In the genomic region with DNA sequence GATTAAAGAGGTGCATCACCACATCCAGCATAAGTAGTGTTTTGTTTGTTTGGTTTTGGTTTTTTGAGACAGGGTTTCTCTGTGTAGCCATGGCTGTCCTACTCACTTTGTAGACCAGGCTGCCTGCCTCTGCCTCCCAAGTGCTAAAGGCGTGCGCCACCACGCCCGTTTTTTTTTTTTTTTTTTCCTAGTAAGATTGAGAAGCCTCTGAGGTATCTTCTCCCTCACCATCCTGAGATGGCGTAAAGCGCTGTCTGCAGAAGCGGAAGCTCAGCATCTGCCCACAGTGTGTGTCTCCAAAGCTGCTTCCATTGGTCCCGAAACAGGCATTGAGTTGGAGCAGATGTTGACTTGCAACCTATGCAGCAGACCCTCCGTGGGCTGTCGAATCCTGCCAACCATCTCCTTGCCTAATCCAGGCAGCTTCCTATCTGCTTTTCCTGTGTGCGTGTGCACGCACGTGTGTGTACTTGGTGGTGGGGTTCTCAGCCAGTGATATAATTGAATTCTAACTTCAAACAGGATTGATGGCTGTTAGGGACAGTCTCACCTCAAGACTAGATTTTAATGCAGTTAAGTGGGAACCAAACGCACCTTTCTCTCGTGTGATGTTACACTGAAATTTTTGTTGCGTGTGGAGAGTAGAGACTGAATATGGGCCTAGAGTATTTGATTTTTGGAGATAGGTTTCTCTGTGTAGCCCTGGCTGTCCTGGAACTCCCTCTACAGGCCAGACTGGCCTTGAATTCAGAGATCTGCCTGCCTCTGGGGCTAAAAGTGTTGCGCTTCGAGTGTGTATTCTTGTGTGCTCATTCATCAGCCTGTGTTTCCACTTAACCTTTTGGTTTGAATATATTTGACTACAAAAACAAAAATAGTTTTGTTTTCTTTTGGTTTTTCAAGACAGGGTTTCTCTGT, we compare ENCODE assay signal across 15 mouse cellular contexts. TPM values are rescaled to one million over a fixed set of nuclear protein-coding genes. Genes with fewer than 3 reads are reported as not detected.
DNase-seq lines count a peak whose midpoint lies in the region; ATAC-seq and TF ChIP-seq lines count a peak whose summit lies in the region.
"Had no signal": no experiment of that assay in that cellular context is flagged by ENCODE, and none has a peak within 500 bp of the region (broad histone marks: within the 10 kb centered on the region; RNA-seq: fewer than 3 reads in every experiment).

No protein-coding gene starts in this region.

- intact Hi-C loops in left cerebral cortex, adult 2 months (cut with DNase I), result loop anchor here (5.0 kb wide), 1 partner anchor 411 kb away; no protein-coding TSS in a partner anchor
- intact Hi-C loops in left cerebral cortex, postnatal 36 days (cut with DNase I), result no loop called here

- ATAC-seq in forebrain, embryonic 11.5 days (replicated peaks; ENCODE audit: low FRiP score), result no peak
- ATAC-seq in forebrain, postnatal 0 days, result no peak
- peak; percentile 8; the same call in 1 of the 2 replicates for ATAC-seq in megakaryocyte-erythroid progenitor cell, adult 5-6 weeks (replicated peaks; ENCODE audit: low FRiP score, low TSS enrichment, poor library complexity, severe bottlenecking)

- TF ChIP-seq CTCF in left cerebral cortex, adult 2 months (IDR thresholded peaks at IDR 0.05), result peak; percentile 15
- 0 out of 2 replicates have a peak, but pooled peaks have one; percentile 3 for TF ChIP-seq CTCF in forebrain, postnatal 0 days (IDR thresholded peaks at IDR 0.05; ENCODE audit: low read depth)

- 80% methylated on average over 18 of the region's 18 CpGs for WGBS in forebrain, embryonic 11.5 days
- WGBS in forebrain, embryonic 10.5 days, result 83% methylated on average over 18 of the region's 18 CpGs
- WGBS in forebrain, postnatal 0 days, result 72% methylated on average over 18 of the region's 18 CpGs

- no peaks in the 10 kb centered on the region for H3K27me3 ChIP-seq in forebrain, embryonic 11.5 days (ENCODE audit: control insufficient read depth, insufficient read depth, low read length)
- H3K27me3 ChIP-seq in forebrain, embryonic 10.5 days (ENCODE audit: poor library complexity, severe bottlenecking), result no peaks in the 10 kb centered on the region
- no peaks in the 10 kb centered on the region for H3K27me3 ChIP-seq in forebrain, postnatal 0 days (ENCODE audit: insufficient read depth, low read length)
- H3K27me3 ChIP-seq: midbrain, embryonic 12.5 days; neural tube, embryonic 13.5 days; stomach, embryonic 15.5 days had no signal

- no peaks in the 10 kb centered on the region for H3K4me1 ChIP-seq in forebrain, embryonic 11.5 days (replicated peaks; ENCODE audit: control insufficient read depth, insufficient read depth, low read length)
- H3K4me1 ChIP-seq in forebrain, embryonic 10.5 days, result no peaks in the 10 kb centered on the region
- no peaks in the 10 kb centered on the region for H3K4me1 ChIP-seq in forebrain, postnatal 0 days (ENCODE audit: insufficient read depth)
- H3K4me1 ChIP-seq: midbrain, embryonic 12.5 days; neural tube, embryonic 13.5 days; stomach, embryonic 15.5 days had no signal

- H3K9me3 ChIP-seq in forebrain, embryonic 11.5 days (ENCODE audit: control insufficient read depth, low read length), result no peaks in the 10 kb centered on the region
- H3K9me3 ChIP-seq in forebrain, embryonic 10.5 days, result no peaks in the 10 kb centered on the region
- H3K9me3 ChIP-seq in forebrain, postnatal 0 days (ENCODE audit: low read length), result no peaks in the 10 kb centered on the region
- H3K9me3 ChIP-seq: midbrain, embryonic 12.5 days; neural tube, embryonic 13.5 days; stomach, embryonic 15.5 days had no signal

- H3K4me2 ChIP-seq in forebrain, embryonic 11.5 days (ENCODE audit: low read depth, low read length, severe bottlenecking), result no peak overlapping the region
- H3K4me2 ChIP-seq in forebrain, postnatal 0 days (ENCODE audit: low read depth), result no peak overlapping the region
- H3K4me2 ChIP-seq: midbrain, embryonic 12.5 days; neural tube, embryonic 13.5 days; stomach, embryonic 15.5 days had no signal

- H3K36me3 ChIP-seq in forebrain, embryonic 11.5 days (ENCODE audit: control insufficient read depth, insufficient read depth, low read length), result peaks cover 8% of the 10 kb centered on the region; the same call in 1 of the 2 replicates
- peaks cover 43% of the 10 kb centered on the region for H3K36me3 ChIP-seq in forebrain, embryonic 10.5 days (replicated peaks)
- peaks cover 19% of the 10 kb centered on the region for H3K36me3 ChIP-seq in forebrain, postnatal 0 days (ENCODE audit: insufficient read depth)

- H3K9ac ChIP-seq in forebrain, embryonic 11.5 days (ENCODE audit: low read length), result no peak overlapping the region
- H3K9ac ChIP-seq in forebrain, postnatal 0 days, result no peak overlapping the region
- H3K9ac ChIP-seq: midbrain, embryonic 12.5 days; neural tube, embryonic 13.5 days; stomach, embryonic 15.5 days had no signal

- peak; percentile 61 for DNase-seq in forebrain, embryonic 11.5 days (ENCODE audit: low spot score)
- DNase-seq in forebrain, embryonic 10.5 days (ENCODE audit: extremely low spot score, low spot score), result no peak
- DNase-seq in left cerebral cortex, adult 2 months (ENCODE audit: extremely low spot score in 1 of 2, low spot score in 2 of 2), result no peak
- DNase-seq in left cerebral cortex, postnatal 36 days (ENCODE audit: low spot score in 2 of 2), result no peak
- no peak for DNase-seq in forebrain, postnatal 0 days
- DNase-seq in spleen, postnatal 10 days (ENCODE audit: low spot score in 2 of 2), result no peak
- no peak for DNase-seq in cerebellum, adult 11 months
- DNase-seq: cerebellum, adult 9-10 months; kidney, postnatal 10 days; lung, adult 18-20 months; right cerebral cortex, postnatal 25 days had no signal

- H3K4me3 ChIP-seq in forebrain, embryonic 11.5 days (ENCODE audit: low read depth, low read length), result no peak overlapping the region
- no peak overlapping the region for H3K4me3 ChIP-seq in forebrain, embryonic 10.5 days
- no peak overlapping the region for H3K4me3 ChIP-seq in left cerebral cortex, adult 2 months
- no peak overlapping the region for H3K4me3 ChIP-seq in forebrain, postnatal 0 days (ENCODE audit: low read depth, low read length)
- H3K4me3 ChIP-seq: midbrain, embryonic 12.5 days; neural tube, embryonic 13.5 days; stomach, embryonic 15.5 days had no signal

- no peak overlapping the region for H3K27ac ChIP-seq in forebrain, embryonic 11.5 days (ENCODE audit: low read depth, low read length)
- H3K27ac ChIP-seq in forebrain, embryonic 10.5 days, result no peak overlapping the region
- H3K27ac ChIP-seq in left cerebral cortex, adult 2 months, result no peak overlapping the region
- H3K27ac ChIP-seq in forebrain, postnatal 0 days (ENCODE audit: low read depth, low read length), result no peak overlapping the region
- H3K27ac ChIP-seq: midbrain, embryonic 12.5 days; neural tube, embryonic 13.5 days; stomach, embryonic 15.5 days had no signal

RNA-seq across cellular contexts. Expression of a gene that starts 19.7 kb away (rescaled TPM):
- 399 and 404 TPM in 2 replicates for polyA plus RNA-seq in forebrain, embryonic 11.5 days (2014; fragmentation: Nextera tagmentation; extraction: Ambion mirVana)
- polyA plus RNA-seq in forebrain, embryonic 10.5 days (2016; fragmentation: Nextera tagmentation; extraction: Ambion mirVana), result 412 and 413 TPM in 2 replicates
- total RNA-seq in left cerebral cortex, adult 2 months (2021), result 100 to 1,000 TPM; 501 to 539 TPM
- total RNA-seq in left cerebral cortex, postnatal 36 days (2021), result 100 to 1,000 TPM; 513 to 539 TPM
- 321 and 336 TPM in 2 replicates for total RNA-seq in forebrain, postnatal 0 days (2014; rRNA removed)
- 529 and 607 TPM in 2 replicates for polyA plus RNA-seq in forebrain, postnatal 0 days (2015; fragmentation: Nextera tagmentation; extraction: Ambion mirVana)
- 582 and 663 TPM in 2 replicates for total RNA-seq in megakaryocyte-erythroid progenitor cell, adult 5-6 weeks (2014; fragmentation: Nextera tagmentation)
- total RNA-seq in megakaryocyte-erythroid progenitor cell, adult 5-6 weeks (2017), result 247 and 338 TPM in 2 replicates

RNA-seq across cellular contexts. Expression of a gene that starts 37.5 kb away (rescaled TPM):
- polyA plus RNA-seq in forebrain, embryonic 11.5 days (2014; fragmentation: Nextera tagmentation; extraction: Ambion mirVana), result 433 and 456 TPM in 2 replicates
- polyA plus RNA-seq in forebrain, embryonic 10.5 days (2016; fragmentation: Nextera tagmentation; extraction: Ambion mirVana), result 261 and 275 TPM in 2 replicates
- total RNA-seq in left cerebral cortex, adult 2 months (2021), result 10 to 100 TPM; 40.4 to 40.6 TPM
- 10 to 100 TPM; 34.6 to 41.3 TPM for total RNA-seq in left cerebral cortex, postnatal 36 days (2021)
- total RNA-seq in forebrain, postnatal 0 days (2014; rRNA removed), result 126 and 149 TPM in 2 replicates
- polyA plus RNA-seq in forebrain, postnatal 0 days (2015; fragmentation: Nextera tagmentation; extraction: Ambion mirVana), result 61.3 and 62.8 TPM in 2 replicates
- total RNA-seq in megakaryocyte-erythroid progenitor cell, adult 5-6 weeks (2014; fragmentation: Nextera tagmentation), result 267 and 268 TPM in 2 replicates
- total RNA-seq in megakaryocyte-erythroid progenitor cell, adult 5-6 weeks (2017), result 469 and 547 TPM in 2 replicates
